ENCODE assay signal across 16 mouse cellular contexts in genomic region chr15:10663793-10664528, GRCm38 (mm10). TPM values are rescaled to one million over a fixed set of nuclear protein-coding genes. Genes with fewer than 3 reads are reported as not detected.
DNase-seq lines count a peak whose midpoint lies in the region.
"Had no signal": no experiment of that assay in that cellular context is flagged by ENCODE, and none has a peak within 500 bp of the region (broad histone marks: within the 10 kb centered on the region; RNA-seq: fewer than 3 reads in every experiment).

No protein-coding gene starts in this region.

- DNase-seq in heart, adult 18-20 months: peak; percentile 22 to 27
- no peak for DNase-seq in heart, postnatal 25 days (ENCODE audit: low spot score)
- DNase-seq in lung, postnatal 36 days: peak; percentile 35
- no peak for DNase-seq in lung, adult 18-20 months
- DNase-seq in kidney, adult 9 months: peak; percentile 50
- peak; percentile 69 for DNase-seq in kidney, postnatal 14 days
- DNase-seq in right cerebral cortex, adult 2 months (ENCODE audit: low spot score in 2 of 2): no peak
- DNase-seq in urinary bladder, postnatal 10 days (ENCODE audit: low spot score): no peak
- DNase-seq: adrenal gland, adult 8-10 months; cerebellum, adult 18-20 months; cerebellum, postnatal 25 days; embryo, embryonic 11 days; liver, embryonic 13.5 days; thymus, adult 18-20 months; thymus, postnatal 36 days had no signal

- intact Hi-C loops in heart, postnatal 25 days (cut with DNase I): no loop called here

RNA-seq across cellular contexts. Expression of gene Rai14, which starts 50.5 kb away (rescaled TPM):
- 1 to 10 TPM; 3.6 to 3.9 TPM for total RNA-seq in heart, adult 18-20 months (2021)
- 1 to 10 TPM; 3.2 to 3.8 TPM for total RNA-seq in heart, postnatal 25 days (2021)
- total RNA-seq: neutrophil, adult 5-6 weeks had no signal

Comparison
In these comparisons a context has a peak if more than half of its experiments do, and no peak if none do; other contexts are left out.
1. DNase-seq: peak in heart, adult 18-20 months (2 of 2), lung, postnatal 36 days (single experiment), kidney, adult 9 months (single experiment) and kidney, postnatal 14 days (single experiment); none in heart, postnatal 25 days (single experiment), lung, adult 18-20 months (0 of 2), right cerebral cortex, adult 2 months (0 of 2) and urinary bladder, postnatal 10 days (single experiment).